Mouse (Mus musculus): ENCODE results near the gene Tmem8b.

The Tmem8b gene

GRCm38 (mm10) chr4:43713652-43714219, 45.0 kb downstream of the Tmem8b start:
- no peak for DNase-seq (ENCODE audit: low read depth, low spot score)

GRCm38 (mm10) chr4:43720491-43721228, 51.9 kb downstream of the Tmem8b start:
- DNase-seq (ENCODE audit: low read depth, low spot score), result peak; percentile 82

- no peak for DNase-seq (ENCODE audit: low read depth, low spot score)
These were observed 53.4 kb downstream of the Tmem8b start for GRCm38 (mm10) chr4:43722191-43722590.

- DNase-seq (ENCODE audit: low read depth, low spot score), result peak; percentile 68
These were observed 56.0 kb downstream of the Tmem8b start for GRCm38 (mm10) chr4:43724764-43725163.

- DNase-seq (ENCODE audit: low read depth, low spot score), result no peak
These were observed 57.6 kb downstream of the Tmem8b start for GRCm38 (mm10) chr4:43726228-43726993.

GRCm38 (mm10) chr4:43726995-43727394, 58.2 kb downstream of the Tmem8b start, which contains the start of gene Hrct1:
Hrct1 (plus strand) TSS chr4:43727188.
- DNase-seq (ENCODE audit: low read depth, low spot score), result peak; percentile 75

GRCm38 (mm10) chr4:43727718-43728575, 59.2 kb downstream of the Tmem8b start:
- DNase-seq (ENCODE audit: low read depth, low spot score), result no peak

GRCm38 (mm10) chr4:43728576-43728954, 59.8 kb downstream of the Tmem8b start:
- no peak for DNase-seq (ENCODE audit: low read depth, low spot score)

- DNase-seq (ENCODE audit: low read depth, low spot score), result no peak
These were observed 60.4 kb downstream of the Tmem8b start for GRCm38 (mm10) chr4:43729126-43729525.

- no peak for DNase-seq (ENCODE audit: low read depth, low spot score)
These were observed 61.2 kb downstream of the Tmem8b start, which contains the start of gene Spaar for GRCm38 (mm10) chr4:43729794-43730550. Spaar (plus strand) TSS chr4:43730034.

- DNase-seq (ENCODE audit: low read depth, low spot score), result peak; percentile 49
These were observed 62.1 kb downstream of the Tmem8b start for GRCm38 (mm10) chr4:43730750-43731297.

- no peak for DNase-seq (ENCODE audit: low read depth, low spot score)
These were observed 63.4 kb downstream of the Tmem8b start for GRCm38 (mm10) chr4:43732171-43732570.

- DNase-seq (ENCODE audit: low read depth, low spot score), result no peak
These were observed 64.4 kb downstream of the Tmem8b start for GRCm38 (mm10) chr4:43733186-43733585.

- no peak for DNase-seq (ENCODE audit: low read depth, low spot score)
These were observed 68.4 kb downstream of the Tmem8b start for GRCm38 (mm10) chr4:43737144-43737543.

- DNase-seq (ENCODE audit: low read depth, low spot score), result peak; percentile 28
These were observed 70.4 kb downstream of the Tmem8b start for GRCm38 (mm10) chr4:43738989-43739674.

GRCm38 (mm10) chr4:43741526-43741925, 72.8 kb downstream of the Tmem8b start:
- DNase-seq (ENCODE audit: low read depth, low spot score), result peak; percentile 41

Measured in ZHBTc4 (cell line).